Mouse (Mus musculus): ENCODE data around the gene Per1.

DNA sequence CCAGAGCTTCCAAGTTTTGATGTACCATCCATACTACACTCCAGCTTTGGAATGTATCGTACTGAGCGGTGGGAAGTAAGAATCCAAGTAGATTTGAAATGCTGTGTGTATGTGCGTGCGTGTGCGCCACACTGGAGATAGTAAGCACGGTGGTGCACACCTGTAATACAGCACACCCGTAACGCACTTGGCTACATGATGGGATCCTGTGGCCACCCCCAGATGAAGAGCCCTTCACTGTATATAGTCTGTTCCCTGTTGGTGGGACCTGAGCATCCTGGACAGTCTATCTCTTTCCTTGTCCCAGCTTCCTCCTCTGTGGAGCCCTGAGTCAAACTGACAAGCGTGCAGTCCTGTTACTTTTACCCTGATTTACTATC, 48.6 kb upstream of the Per1 start:
- no peak for TF ChIP-seq CTCF (IDR thresholded peaks at IDR 0.05)
- no peak for TF ChIP-seq POLR2A (IDR thresholded peaks at IDR 0.05; ENCODE audit: insufficient read depth, low read depth, low read length)
- no peak for TF ChIP-seq EP300 (IDR thresholded peaks at IDR 0.05; ENCODE audit: insufficient read depth, low read depth, low read length)
